Mouse (Mus musculus) cerebellum, postnatal 4 days (tissue): ENCODE data around the gene Gm49373.
A peak's percentile ranks its signal among the peaks of the same experiment; 100 is the strongest.
"Not testable (repeated sequence)": the region's sequence is repeated elsewhere in the genome, so short reads cannot be mapped to it uniquely, and the experiment has no call there.

Experiments used
- DNase-seq, 2 experiments: peaks; one replicate each; pipeline ENCODE4 v3.0.0; 2022; ENCODE audit warnings: low spot score in 2 of 2, mixed read lengths in 1 of 2

Gm49373 gene

DNA sequence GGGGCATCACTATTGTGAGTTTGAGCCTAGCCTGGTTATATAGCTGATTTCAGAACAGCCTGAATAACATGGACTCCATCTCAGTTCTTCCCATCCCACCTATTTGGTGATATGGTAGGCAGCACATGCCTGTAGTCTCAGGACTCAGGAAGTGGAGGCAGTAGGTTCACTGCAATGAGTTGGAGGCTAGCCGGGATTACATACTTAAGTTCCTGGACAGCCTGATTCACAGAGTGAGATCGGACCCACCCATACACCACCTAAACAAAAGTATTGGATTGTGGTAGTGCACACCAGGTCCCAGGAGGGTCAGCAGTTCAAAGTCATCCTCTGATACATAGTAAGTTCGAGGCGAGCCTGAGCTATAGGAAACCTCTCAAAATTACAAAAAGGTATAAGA, 255 bp downstream of the Gm49373 start:
- no peak for DNase-seq

DNA sequence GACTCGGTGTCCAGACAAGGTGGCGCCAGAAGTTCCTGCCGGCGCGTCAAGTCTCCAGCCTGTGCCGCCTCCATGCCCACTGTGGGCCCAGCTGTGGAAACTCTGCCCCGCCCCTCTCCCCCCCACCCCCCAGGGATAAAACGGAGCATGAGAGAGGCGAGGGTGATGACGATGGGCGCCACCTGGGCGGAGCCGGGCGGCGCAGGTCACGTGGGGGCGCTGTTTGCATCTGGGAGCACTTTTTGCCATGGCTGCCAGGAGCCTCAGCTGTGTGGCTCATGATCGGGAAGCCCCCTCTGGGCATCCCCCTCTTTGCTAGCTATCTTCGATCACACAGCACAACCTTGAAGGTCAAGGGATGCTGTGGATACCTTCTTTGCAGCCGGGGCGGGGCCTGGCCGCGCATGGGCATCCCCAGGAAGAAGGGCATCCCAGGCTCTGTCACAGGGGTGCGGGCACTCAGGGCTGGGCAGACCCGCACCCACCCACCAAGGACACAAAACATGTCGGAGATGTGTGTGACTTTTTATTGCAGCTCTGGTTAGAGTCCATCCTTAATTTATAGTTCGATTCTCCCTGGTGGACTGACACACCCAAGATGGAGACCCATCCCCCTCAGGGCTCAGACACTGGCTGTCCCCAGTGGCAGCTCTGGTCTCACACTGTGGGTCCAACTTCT, 5.8 kb downstream of the Gm49373 start, which contains the start of gene Zglp1:
TSS of gene Zglp1 (minus strand) at position 88 of the 679 bp plus-strand sequence.
- no peak for DNase-seq

DNA sequence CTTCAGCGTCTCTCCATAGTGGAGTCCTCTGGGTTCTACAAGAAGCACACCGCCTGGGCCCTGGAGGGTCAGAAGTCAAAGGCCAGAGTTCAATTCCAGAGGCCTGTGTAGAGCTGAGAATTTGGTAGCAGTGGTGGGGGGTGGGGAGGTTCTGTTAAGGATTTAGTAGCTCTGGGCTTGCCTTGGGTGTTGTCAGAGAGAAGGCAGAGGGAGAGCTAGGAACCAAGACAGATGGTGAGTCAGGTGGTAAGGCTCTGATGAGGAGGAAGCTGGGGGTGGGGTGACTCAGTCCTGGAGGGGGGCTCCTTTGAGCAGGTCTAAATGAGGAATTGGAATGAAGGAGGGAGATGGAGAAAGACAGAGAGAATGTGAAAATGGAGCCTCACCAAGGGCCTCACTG, 10.0 kb downstream of the Gm49373 start:
- DNase-seq, result no peak

DNA sequence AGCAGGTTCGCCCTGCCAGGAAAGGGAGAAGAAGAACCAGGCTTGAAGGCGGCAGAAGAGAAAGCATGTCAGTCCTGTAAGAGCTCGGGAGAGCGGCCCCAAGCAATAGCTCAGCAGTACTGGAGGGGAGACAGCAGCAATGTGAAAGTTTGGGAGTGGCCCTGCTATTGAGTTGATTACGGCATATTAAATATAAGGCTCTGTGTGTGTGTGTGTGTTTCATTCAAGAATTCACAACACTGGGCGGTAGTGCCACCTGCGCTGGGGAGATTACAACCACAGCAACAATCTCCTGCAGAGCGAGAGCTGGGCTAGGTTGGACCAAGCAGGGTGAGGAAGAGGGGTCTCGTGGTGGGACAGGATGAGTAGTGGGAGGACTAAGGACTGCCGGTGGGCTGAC, 21.3 kb downstream of the Gm49373 start:
- DNase-seq, result no peak

DNA sequence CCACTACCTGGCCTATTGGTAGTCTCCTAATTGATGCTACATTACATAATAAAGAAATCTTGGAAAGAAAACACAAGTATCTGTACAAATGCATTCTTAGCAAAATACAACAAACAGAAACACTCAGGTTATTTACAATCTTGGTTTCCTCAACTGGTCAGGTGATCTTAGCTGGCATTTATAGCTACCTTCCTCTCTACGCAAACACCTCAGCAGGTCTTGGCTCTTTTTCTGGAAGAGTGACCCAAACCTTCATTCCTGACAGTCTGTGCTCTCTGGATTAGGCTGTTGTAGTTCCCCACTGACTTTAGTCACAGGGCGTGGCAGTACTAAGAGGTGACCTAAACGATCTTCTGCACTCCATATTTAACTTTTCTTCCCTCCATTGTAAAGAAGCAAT, 27.7 kb downstream of the Gm49373 start:
- no peak for DNase-seq

DNA sequence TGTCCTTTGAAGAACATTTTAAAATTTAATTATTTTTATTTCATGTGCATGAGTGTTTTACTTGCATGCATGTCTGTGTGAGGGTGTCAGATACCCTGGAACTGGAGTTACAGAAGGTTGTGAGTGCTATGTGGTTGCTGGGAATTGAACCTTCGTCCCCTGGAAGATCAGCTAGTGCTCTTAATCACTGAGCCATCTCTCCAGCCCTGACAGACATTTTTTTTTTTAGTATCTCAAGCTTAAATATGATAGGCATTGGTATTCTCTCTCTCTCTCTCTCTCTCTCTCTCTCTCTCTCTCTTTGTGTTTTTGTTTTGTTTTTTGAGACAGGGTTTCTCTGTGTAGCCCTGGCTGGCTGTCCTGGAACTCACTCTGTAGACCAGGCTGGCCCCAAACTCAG, 28.1 kb downstream of the Gm49373 start:
- not testable (repeated sequence) for DNase-seq

DNA sequence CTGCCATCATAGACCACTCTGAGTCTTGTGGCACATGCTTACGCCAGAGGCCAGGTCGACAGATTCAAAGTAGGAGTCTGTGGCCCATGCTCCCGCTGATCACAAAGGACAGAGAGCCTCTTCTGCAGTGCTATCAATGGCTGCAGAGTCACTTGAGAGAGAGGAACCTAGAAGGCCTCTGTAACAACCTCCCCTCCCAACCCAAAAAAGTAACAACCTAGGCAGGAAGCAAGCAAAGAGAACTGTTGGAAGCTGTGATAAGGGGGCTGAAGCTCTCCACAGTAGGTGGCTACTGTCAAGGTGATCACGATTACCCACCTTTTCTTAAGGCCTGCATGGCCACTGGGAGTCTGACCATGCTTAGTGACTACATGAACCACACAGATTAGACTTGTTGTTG, 29.3 kb downstream of the Gm49373 start:
- no peak for DNase-seq

DNA sequence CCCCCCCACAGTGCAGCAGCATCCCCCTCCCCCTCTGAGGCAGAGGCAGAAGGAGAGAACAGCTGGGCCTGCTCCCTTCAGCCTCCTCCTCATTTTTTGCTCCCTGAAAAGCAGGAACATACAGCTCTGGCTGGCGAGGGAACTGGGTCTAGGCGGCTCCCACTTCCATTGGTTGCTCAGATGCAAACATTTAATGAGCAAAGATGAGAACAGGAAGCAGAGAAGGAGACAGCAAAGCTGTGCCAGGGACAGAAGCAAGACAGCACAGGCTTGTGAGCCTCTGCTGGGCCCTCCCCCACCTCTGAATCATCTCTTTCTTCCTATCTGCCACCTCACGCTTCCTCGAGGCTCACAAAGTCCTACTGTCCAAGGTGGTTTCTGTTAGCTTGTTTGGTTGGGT, 31.6 kb downstream of the Gm49373 start:
- no peak for DNase-seq

DNA sequence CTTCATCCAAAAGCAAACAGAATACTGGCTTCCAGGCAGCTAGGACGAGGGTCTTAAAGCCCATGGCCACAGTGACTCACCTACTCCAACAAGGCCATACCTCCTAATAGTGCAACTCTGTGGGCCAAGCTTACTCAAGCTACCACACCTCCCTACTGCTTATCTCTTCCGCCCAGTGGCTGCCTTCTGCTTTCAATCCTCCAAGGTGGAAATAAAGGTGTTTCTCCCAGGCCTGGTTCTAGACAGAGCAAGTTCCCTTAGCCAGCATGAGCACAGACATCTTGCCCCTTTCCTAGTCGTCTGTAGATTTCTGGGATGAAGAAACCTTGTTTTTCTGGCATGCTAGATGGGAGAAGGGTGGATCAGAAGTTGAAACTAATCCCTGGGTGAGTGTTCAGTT, 33.1 kb downstream of the Gm49373 start:
- no peak for DNase-seq

DNA sequence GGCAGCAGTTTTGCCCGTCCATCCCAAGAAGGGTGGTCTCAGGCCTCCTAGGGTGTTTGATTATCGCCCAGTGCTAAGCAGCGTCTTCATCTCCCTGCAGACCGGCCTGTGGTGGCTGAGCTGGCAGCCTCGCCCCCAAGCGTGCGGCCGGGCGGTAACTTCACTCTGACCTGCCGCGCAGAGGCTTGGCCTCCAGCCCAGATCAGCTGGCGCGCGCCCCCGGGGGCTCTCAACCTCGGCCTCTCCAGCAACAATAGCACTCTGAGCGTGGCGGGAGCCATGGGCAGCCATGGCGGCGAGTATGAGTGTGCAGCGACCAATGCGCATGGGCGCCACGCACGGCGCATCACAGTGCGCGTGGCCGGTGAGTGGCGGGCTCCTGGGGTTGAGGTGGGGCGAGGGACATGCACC, 35.4 kb downstream of the Gm49373 start:
- peak in 1 of 2 experiments; percentile 25 for DNase-seq

DNA sequence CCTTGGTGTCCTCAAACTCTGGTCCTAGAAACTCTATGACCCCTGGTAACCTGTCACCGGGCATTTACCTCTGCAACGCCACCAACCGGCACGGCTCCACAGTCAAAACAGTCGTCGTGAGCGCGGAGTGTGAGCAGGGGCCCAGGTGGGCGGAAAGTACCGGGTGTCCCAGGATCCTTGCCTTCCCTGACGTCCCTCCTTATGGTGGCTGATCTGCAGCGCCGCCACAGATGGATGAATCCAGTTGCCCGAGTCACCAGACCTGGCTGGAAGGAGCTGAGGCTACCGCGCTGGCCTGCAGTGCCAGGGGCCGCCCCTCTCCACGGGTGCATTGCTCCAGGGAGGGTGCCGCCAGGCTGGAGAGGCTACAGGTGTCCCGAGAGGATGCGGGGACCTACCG, 36.2 kb downstream of the Gm49373 start:
- no peak for DNase-seq

DNA sequence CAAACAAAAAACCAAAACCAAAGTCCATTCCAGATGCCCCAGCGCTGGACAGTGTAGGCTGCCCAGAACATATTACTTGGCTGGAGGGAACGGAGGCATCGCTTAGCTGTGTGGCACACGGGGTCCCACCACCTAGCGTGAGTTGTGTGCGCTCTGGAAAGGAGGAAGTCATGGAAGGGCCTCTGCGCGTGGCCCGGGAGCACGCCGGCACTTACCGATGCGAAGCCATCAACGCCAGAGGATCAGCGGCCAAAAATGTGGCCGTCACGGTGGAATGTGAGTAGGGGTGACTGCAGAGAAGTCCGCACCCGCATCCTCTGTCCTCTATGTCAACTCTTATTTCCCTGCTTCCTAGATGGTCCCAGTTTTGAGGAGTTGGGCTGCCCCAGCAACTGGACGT, 36.7 kb downstream of the Gm49373 start:
- DNase-seq, result no peak

DNA sequence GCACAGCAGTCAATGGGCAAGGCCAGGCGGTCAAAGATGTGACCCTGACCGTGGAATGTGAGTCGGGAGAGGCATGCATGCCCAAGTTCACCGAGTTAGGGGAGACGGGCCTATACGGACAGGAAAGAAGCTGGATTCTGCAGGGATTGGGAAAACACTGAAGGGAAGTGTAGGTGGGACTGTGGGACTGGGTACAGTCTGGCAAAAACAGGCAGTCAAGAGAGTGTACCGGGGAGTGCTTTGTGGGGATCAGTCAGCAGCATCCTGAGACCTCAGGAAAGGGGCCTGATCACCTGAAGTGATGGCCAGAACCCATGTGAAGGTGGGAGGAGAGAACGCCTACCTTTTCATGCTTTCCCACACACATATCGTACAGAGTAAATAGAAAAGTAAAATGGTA, 37.3 kb downstream of the Gm49373 start:
- DNase-seq, result no peak

DNA sequence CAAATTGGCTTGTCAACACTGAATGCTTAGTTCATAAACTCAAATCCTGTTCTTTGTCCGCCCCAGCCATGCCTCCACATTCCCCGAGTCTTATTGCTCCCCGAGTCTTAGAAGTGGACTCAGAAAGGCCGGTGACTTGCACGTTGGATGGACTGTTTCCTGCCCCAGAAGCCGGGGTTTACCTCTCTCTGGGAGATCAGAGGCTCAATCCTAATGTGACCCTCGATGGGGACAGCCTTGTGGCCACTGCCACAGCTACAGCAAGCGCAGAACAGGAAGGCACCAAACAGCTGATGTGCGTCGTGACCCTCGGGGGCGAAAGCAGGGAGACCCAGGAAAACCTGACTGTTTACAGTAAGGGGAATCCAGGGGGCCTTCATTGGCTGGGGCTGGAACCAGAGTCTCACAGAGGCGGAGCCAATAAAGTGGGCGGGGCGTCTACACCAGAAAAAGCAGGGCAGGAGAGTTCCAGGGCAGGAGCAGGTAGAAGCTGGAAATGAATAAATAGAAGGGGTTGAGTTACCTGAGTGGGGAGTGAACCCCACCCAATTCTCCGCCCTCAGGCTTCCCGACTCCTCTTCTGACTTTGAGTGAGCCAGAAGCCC, 38.3 kb downstream of the Gm49373 start:
- no peak for DNase-seq

DNA sequence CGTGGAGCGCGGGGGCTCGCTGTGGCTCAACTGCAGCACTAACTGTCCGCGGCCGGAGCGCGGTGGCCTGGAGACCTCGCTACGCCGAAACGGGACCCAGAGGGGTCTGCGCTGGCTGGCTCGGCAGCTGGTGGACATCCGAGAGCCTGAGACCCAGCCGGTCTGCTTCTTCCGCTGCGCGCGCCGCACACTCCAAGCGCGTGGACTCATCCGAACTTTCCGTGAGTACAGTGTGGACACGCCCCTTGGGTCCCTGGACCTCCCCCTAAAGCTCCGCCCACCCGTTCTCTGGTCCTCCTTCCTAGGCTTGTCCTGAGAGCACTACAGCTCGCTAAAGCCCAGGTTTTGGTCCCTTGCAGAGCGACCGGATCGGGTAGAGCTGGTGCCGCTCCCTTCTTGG, 39.8 kb downstream of the Gm49373 start:
- DNase-seq, result peak in 1 of 2 experiments; percentile 44

DNA sequence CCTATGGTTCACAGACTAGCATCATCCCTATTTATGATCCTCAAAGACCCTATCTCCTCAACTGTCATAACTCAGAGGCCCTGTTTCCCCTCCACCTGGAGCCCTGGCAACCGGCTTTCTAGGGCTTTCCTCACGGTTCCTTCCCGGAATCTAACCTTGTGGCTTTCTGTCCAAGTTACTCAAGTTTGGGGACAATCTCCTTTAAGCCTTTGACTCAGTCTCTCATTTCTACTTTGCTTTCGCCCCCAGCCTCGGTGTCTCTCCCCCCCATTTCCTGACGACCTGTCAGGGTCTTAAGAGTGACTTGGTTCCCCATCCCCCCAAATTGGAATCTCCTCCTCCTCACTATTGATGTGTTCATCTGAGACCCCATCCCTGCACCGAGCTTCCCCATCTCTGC, 40.4 kb downstream of the Gm49373 start:
- DNase-seq, result no peak

DNA sequence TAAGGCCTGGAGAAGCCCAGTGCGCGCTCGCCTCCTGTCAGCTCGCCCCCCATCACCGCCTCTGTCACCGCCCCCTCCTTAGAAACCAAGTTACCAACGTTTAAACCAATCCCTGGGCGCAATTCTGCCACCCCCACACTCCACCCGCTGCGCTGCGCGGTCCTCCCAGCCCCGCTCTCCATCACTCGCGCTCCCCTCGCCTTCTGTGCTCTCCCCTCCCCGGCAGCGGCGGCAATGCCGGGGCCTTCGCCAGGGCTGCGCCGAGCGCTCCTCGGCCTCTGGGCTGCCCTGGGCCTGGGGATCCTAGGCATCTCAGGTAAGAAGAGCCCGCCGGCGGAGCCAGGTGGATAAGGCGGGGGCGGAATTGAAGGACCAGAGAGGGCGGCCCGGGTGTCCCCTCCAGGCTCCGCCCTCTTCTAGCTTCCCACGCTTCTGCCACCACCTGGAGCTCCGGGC, 41.0 kb downstream of the Gm49373 start, which contains the start of gene Icam5:
TSS of gene Icam5 (plus strand) at position 178 of the 456 bp plus-strand sequence.
- no peak for DNase-seq

DNA sequence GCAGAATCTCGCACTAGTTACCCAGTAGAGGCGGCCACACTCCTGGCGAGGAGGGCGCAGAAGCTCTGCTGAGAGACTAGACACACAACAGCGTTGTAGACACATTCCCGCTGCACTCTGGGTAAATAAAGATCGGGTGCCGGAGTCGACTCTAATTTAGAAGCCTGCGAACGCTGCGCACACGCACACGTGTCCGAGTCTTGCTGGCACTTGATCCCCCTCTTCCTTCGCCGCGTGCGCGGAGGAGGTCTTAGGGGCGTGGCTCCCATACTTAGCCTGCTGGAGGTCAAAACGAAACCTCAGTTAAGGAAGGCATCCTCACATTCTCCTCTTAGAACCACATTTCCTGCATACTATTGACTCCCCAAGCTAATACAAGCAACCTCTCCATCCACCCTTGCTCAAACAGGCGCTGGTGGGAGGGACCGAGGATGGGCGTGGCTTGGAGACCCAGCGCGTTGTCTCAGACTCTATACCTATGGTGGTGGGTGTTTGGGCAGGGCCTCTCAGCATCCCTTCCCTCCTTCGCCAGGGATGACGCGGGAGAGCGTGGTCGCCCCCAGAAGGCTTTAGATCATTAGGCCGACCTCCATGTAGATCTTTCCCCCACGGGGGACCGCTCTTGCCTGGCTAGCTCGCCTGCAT, 41.5 kb downstream of the Gm49373 start:
- DNase-seq, result peak in 1 of 2 experiments; percentile 43

DNA sequence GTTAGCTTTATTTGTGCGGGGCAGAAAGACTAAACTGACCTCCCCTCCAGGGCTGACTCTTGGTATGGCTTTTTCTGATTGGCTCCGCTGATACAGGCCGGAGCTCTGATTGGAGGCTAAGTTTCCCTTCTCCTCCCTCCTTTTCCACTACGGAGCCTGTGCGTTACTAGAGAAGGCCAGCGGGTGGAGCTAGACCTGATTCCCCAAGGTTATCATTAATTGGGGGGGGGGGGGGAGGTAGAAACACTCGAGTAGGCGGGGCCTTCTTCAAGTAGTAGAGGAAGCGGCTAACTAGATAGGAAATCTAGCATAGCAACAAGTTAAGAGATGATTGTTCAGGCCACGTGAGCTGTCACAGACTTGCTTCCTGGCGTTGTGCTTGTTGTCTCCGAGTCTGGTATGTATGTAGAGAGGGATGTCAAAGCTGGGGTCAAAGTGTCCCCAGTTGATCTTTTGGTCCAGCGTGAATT, 42.1 kb downstream of the Gm49373 start:
- peak; percentile 62 to 80 for DNase-seq

DNA sequence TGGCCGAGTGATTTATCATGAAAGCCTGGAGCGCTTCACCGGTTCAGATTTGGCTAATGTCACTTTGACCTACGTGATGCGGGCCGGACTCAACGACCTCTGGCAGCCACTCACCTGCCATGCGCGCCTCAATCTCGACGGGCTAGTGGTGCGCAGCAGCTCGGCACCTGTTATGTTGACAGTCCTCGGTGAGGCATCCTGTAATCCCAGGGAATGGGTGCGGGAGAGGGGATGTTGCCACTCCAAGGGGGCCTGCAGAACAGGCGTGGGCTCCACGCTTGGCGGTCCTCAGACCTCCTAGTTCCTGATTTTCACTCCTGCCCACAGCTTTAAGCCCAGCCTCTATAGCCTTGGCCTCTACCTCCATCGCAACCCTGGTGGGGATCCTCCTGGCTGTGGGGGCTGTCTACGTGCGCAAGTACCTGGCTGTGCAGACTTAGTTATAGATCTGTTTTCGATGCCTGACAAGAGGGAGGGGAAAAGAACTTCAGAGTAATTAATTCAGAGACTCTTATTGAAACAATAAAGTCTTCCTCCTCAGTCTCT, 42.8 kb downstream of the Gm49373 start:
- no peak for DNase-seq

DNA sequence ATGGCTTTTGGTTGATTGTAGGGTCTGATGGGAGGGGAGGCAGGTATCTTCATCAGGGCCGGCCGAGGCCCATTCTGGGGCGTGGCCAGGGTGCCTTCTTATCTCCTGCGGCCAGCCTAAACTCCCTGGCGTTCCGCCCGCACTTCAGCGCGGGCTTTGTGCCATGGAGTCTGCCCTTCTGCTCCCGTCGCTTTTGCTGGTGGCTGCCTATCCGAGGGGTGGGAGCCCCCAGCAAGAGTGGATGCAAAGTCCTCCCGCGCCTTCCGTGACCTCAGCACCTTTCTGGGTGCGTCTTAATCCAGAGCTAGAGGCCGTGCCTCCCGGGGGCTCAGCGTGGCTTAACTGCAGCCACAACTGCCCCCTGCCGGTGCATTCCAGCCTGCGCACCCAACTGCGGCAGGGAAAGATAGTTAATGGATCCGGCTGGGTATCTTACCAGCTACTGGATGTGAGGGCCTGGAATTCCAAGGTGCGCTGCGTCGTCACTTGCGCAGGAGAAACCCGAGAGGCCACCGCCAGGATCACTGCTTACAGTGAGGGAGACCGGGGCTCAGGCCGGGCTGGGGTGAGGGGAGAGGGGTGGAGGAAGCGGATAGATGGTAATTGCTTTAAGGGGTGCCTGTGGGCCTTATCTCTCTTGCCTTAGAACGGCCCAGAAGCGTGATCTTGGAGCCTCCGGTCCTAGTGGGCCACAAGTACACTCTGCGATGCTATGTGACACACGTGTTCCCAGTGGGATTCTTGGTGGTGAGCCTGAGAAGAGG, 43.4 kb downstream of the Gm49373 start, which contains the start of gene Icam4:
TSS of gene Icam4 (plus strand) at position 83 of the 764 bp plus-strand sequence.
- DNase-seq, result peak; percentile 36 to 71
